8 mouse cellular contexts compared by ENCODE assay signal in the genomic region with DNA sequence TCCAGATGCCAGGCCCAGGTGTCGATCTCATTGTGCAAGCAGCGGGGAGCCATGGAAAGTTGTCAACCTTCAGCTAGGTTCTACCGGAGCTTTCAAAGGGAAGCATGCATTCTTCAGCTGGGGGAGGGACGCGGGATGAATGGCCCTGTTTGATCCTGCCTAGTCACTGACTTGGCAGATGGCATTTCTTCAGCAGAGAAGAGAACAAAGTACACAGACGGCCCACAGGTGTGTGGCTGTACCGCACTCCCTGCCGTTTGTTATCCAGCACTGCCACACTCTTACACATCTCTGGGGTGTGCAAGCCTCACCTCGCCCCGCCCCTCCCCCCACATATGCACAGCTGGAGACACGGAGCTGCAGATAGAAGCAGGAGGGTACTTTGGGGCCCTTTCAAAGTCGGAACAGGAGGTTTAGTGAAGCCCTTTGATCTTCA.
DNase-seq lines count a peak whose midpoint lies in the region; ATAC-seq lines count a peak whose summit lies in the region.

No protein-coding gene starts in this region.

- ATAC-seq in CD4-positive, CD25-positive, alpha-beta regulatory T cell, adult 4 months: peak; percentile 51
- ATAC-seq in liver, embryonic 12.5 days: peak; percentile 92

- H3K4me3 ChIP-seq in liver, embryonic 12.5 days: no peak overlapping the region

- no peaks in the 10 kb centered on the region for H3K36me3 ChIP-seq in liver, embryonic 12.5 days

- DNase-seq in cerebellum, postnatal 10 days: peak; percentile 15 to 22
- DNase-seq in cerebellum, postnatal 25 days: no peak
- DNase-seq in forelimb bud, embryonic 11.5 days (ENCODE audit: low read depth, low spot score): peak; percentile 63
- no peak for DNase-seq in frontal cortex, adult 2 months (ENCODE audit: extremely low spot score in 1 of 2, low spot score in 1 of 2)
- DNase-seq in right cerebral cortex, postnatal 25 days: no peak
- DNase-seq in cerebellum, adult 9-10 months: no peak

- peaks cover 31% of the 10 kb centered on the region for H3K4me1 ChIP-seq in liver, embryonic 12.5 days

- peak overlapping the region; percentile 2; the same call in 1 of the 2 replicates for H3K9ac ChIP-seq in liver, embryonic 12.5 days

- no peaks in the 10 kb centered on the region for H3K27me3 ChIP-seq in liver, embryonic 12.5 days (replicated peaks)

- 17% methylated on average over 12 of the region's 12 CpGs for WGBS in liver, embryonic 12.5 days (ENCODE audit: insufficient replicate concordance)

- H3K9me3 ChIP-seq in liver, embryonic 12.5 days (replicated peaks): no peaks in the 10 kb centered on the region

- H3K27ac ChIP-seq in liver, embryonic 12.5 days: peak overlapping the region; percentile 46; the same call in 1 of the 2 replicates

- peak overlapping the region; percentile 31 for H3K4me2 ChIP-seq in liver, embryonic 12.5 days

Comparison
In these comparisons a context has a peak if more than half of its experiments do, and no peak if none do; other contexts are left out.
1. DNase-seq: peak in cerebellum, postnatal 10 days (2 of 2) and forelimb bud, embryonic 11.5 days (single experiment); none in cerebellum, postnatal 25 days (0 of 2), frontal cortex, adult 2 months (0 of 2), right cerebral cortex, postnatal 25 days (single experiment) and cerebellum, adult 9-10 months (single experiment).